Mouse (Mus musculus): ENCODE data around the gene Zfp867.

Gene Zfp867

GRCm38 (mm10) chr11:59472326-59472677 lies at the start of gene Zfp867:
Gene Zfp867 (minus strand): TSS chr11:59472474.
- peak; percentile 95 for DNase-seq (ENCODE audit: low spot score in 2 of 2)

- DNase-seq (ENCODE audit: low spot score in 2 of 2): no peak
Observed at GRCm38 (mm10) chr11:59519741-59520495, 47.6 kb upstream of the Zfp867 start.

- DNase-seq (ENCODE audit: low spot score in 2 of 2): no peak
Observed at GRCm38 (mm10) chr11:59518226-59518625, 46.0 kb upstream of the Zfp867 start.

- DNase-seq (ENCODE audit: low spot score in 2 of 2): no peak
Observed at GRCm38 (mm10) chr11:59517441-59517840, 45.2 kb upstream of the Zfp867 start.

DNA sequence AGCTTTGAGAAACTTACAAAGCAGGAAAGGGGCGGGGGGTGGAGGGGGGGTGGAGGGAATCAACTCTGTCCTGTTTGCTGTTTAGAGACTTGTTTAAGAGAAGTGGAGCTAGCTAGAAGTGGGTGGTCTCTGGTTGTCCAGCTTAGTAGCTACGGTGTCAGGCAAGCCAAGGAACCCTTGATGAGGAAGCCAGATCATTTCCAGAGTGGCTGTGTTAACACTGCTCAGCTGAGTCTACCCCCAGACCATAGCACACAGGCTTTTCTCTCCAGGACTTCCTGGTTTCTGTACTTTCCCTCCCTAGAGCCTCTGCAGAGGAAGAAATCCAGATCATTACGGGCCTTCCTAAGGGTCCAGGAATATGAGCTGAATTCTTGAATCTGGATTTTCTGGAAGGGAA lies 42.5 kb upstream of the Zfp867 start:
- DNase-seq (ENCODE audit: low spot score in 2 of 2): no peak

- no peak for DNase-seq (ENCODE audit: low spot score in 2 of 2)
Observed at GRCm38 (mm10) chr11:59514381-59514780, 42.1 kb upstream of the Zfp867 start.

GRCm38 (mm10) chr11:59513556-59513955 lies 41.3 kb upstream of the Zfp867 start:
- no peak for DNase-seq (ENCODE audit: low spot score in 2 of 2)

DNA sequence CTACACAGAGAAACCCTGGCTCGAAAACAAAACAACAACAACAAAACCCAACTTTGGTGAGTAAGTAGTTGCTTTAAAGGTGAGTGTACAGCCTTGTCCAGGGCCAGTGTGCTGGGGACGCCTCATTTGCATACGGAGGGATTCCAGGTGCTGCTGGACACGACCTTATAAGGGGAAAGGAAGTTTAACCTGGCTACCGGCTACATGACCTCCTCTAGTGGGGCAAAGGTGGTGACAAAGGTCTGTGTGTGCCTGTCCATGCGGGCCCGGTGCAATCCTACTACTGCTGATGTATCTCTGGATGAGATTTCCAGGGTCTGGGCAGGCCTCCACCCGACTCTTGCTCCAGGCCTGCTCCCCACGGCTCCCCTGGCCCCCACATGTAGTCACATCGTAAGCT lies 40.5 kb upstream of the Zfp867 start:
- no peak for DNase-seq (ENCODE audit: low spot score in 2 of 2)

GRCm38 (mm10) chr11:59511558-59511957 lies 39.3 kb upstream of the Zfp867 start:
- DNase-seq (ENCODE audit: low spot score in 2 of 2): no peak

GRCm38 (mm10) chr11:59506713-59507074 lies 34.4 kb upstream of the Zfp867 start:
- no peak for DNase-seq (ENCODE audit: low spot score in 2 of 2)

DNA sequence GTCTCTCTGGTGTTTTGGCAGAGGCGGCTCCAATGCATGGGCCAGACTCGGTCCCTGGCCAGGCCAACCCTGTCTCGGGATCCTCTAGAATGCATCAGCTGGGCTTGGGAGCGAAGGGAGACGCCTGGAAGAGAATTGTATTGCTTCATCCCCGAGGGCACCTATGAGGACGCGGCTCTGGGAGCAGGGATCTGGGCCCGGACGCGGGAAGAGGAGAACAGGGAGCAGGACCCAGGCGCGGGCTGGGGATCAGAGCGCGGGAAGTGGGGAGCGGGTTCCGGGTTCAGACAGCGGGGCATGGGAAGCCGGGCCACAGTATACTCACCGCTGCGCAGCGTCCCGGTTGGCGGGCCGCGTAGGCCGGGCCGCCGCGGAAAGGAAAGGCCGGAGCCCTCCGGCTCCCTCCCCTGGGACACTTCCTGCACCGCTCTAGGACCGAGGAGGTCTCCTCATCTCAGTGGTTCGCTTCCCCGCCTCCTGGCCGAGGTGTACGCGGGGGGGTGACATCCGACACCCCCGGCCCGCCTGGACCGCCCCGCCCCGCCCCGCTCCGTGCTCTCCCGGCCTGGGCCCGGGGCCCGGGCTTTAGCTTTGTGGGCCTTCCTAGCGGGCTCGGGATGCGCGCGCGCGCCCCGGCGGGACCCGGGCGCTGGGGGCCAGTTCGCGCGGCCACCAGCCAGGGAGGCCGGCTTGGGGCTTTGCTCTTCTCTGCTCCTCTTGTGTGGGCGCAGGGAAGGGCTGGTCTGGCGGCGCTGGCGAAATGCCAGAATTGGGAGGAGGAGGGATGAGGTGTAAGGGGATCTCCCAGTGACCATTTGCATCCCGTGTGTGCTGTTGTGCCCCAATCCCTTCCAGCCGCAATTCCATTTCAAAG lies 33.8 kb upstream of the Zfp867 start:
- DNase-seq (ENCODE audit: low spot score in 2 of 2): peak; percentile 85 to 86

- peak; percentile 71 to 77 for DNase-seq (ENCODE audit: low spot score in 2 of 2)
Observed at GRCm38 (mm10) chr11:59505351-59505838, 33.1 kb upstream of the Zfp867 start.

GRCm38 (mm10) chr11:59501978-59502700 lies 29.9 kb upstream of the Zfp867 start:
- DNase-seq (ENCODE audit: low spot score in 2 of 2): no peak

GRCm38 (mm10) chr11:59497747-59498146 lies 25.5 kb upstream of the Zfp867 start:
- DNase-seq (ENCODE audit: low spot score in 2 of 2): no peak

- no peak for DNase-seq (ENCODE audit: low spot score in 2 of 2)
Observed at GRCm38 (mm10) chr11:59496672-59497310, 24.5 kb upstream of the Zfp867 start.

- no peak for DNase-seq (ENCODE audit: low spot score in 2 of 2)
Observed at GRCm38 (mm10) chr11:59486222-59486621, 13.9 kb upstream of the Zfp867 start.

GRCm38 (mm10) chr11:59485641-59486040 lies 13.4 kb upstream of the Zfp867 start:
- no peak for DNase-seq (ENCODE audit: low spot score in 2 of 2)

- peak in 1 of 2 experiments; percentile 69 for DNase-seq (ENCODE audit: low spot score in 2 of 2)
Observed at GRCm38 (mm10) chr11:59483212-59483611, 10.9 kb upstream of the Zfp867 start.

DNA sequence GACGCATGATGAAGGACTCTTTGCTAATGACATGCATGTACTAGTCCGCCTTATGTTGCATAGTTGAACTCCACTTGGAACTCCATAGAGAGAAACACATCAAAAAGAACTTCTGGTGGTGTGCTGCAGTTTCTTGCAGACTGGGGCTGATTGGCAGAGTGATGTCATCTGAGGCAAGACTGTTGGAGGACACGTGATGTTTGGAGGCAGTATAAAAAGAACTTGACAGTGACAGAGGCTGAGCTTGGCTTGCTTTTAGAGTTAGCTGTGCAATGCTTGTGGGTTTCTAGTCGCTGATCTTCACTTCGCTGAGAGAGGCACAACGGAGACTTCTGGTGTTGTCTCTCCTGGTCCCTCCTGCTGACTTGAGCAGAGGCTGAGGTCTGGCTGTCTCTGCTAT lies 5.0 kb upstream of the Zfp867 start:
- no peak for DNase-seq (ENCODE audit: low spot score in 2 of 2)

- DNase-seq (ENCODE audit: low spot score in 2 of 2): no peak
Observed at GRCm38 (mm10) chr11:59471413-59472325, 605 bp downstream of the Zfp867 start.

DNA sequence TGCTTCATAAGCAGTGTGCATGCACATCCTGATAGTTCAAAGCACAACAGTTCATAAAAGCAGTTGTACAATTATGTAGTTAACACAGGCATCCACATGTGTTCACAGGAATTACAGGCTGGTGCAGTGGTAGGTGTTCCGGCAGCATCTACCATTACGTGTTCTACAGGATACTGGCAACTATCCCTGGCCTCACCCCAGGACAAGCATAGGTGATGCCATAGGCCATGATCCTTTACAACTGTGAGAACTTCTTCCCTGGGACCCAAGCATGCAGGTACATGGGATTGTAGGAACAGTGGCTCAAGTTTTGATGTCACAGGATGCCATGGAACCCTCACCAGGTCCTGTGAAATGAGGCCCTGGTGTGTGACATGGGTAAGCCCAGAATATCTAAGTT lies 11.8 kb downstream of the Zfp867 start:
- DNase-seq (ENCODE audit: low spot score in 2 of 2): no peak
